Mouse (Mus musculus) G1E (cell line): ENCODE data around the gene Ccna1. TPM values are rescaled to one million over a fixed set of nuclear protein-coding genes. Genes with fewer than 3 reads are reported as not detected.

ENCODE experiments used
- ATAC-seq: 2 replicates; pipeline ENCODE4 v1.8.0; 2016; ENCODE audit warnings: mild to moderate bottlenecking; ENCODE audit not compliant: insufficient number of reproducible peaks, poor library complexity, low FRiP score, severe bottlenecking; ENCODE audit errors: extremely low read depth
- DNase-seq: peaks from one replicate; pipeline ENCODE4 v3.0.0; 2012; ENCODE audit warnings: low spot score
- H3K27me3 ChIP-seq: 2 replicates; pipeline ENCODE4 v1.6.1; 2012; ENCODE audit warnings: mild to moderate bottlenecking, low read length, inconsistent platforms; ENCODE audit not compliant: insufficient read depth
- H3K36me3 ChIP-seq: replicated peaks from 2 replicates; pipeline ENCODE3; 2012; ENCODE audit warnings: mild to moderate bottlenecking, inconsistent platforms
- H3K4me1 ChIP-seq: 2 replicates; pipeline ENCODE4 v1.6.1; 2012; ENCODE audit warnings: low read depth, low read length, inconsistent platforms, mixed read lengths; ENCODE audit not compliant: insufficient read depth
- H3K4me3 ChIP-seq: 2 replicates; pipeline ENCODE4 v1.5.1; 2012; ENCODE audit warnings: low read depth, mild to moderate bottlenecking, inconsistent platforms, low read length, moderate library complexity, mixed read lengths
- H3K9me3 ChIP-seq: replicated peaks from 2 replicates; pipeline ENCODE4 v1.6.1; 2012; ENCODE audit warnings: inconsistent platforms
- CTCF ChIP-seq: IDR thresholded peaks from 2 replicates; pipeline ENCODE4 v1.5.1; 2012; ENCODE audit warnings: low read depth, low read length, inconsistent platforms, mixed read lengths
- GATA1 ChIP-seq: IDR thresholded peaks from 2 replicates; pipeline ENCODE4 v1.6.1; 2012; ENCODE audit warnings: borderline replicate concordance, low read length, inconsistent platforms, mixed read lengths
- GATA2 ChIP-seq: IDR thresholded peaks from 2 replicates; pipeline ENCODE4 v1.6.1; 2012; ENCODE audit warnings: low read depth, low read length, inconsistent platforms, borderline replicate concordance
- POLR2AphosphoS5 ChIP-seq: IDR thresholded peaks from 2 replicates; pipeline ENCODE4 v1.6.1; 2012; ENCODE audit warnings: low read depth, low read length, inconsistent platforms; ENCODE audit not compliant: insufficient replicate concordance
- TAL1 ChIP-seq: conservative IDR thresholded peaks from 2 replicates; pipeline ENCODE4 v1.6.1; 2012; ENCODE audit warnings: low read depth, low read length, inconsistent platforms, mixed read lengths
- polyA plus RNA-seq: library from polyadenylated mRNA; stranded (reverse); fragments of >175 nt; gene quantifications from 2 replicates; pipeline ENCODE4 v1.2.3, GENCODE M21; 2012
- total RNA-seq, 2 experiments: library from RNA; stranded (forward) in 1 of 2; stranded (reverse) in 1 of 2; fragments of 200-1000 nt in 1 of 2; fragments of >200 nt in 1 of 2; fragmentation: Nextera tagmentation in 1 of 2; gene quantifications; 2 replicates each; pipeline ENCODE4 v1.2.3; 2014 to 2017

The Ccna1 gene
- total RNA-seq (2014; fragmentation: Nextera tagmentation) (not detected in 2 replicates), total RNA-seq (2017) (0.23 TPM in 1 of 2 replicates, not detected in the other), polyA plus RNA-seq (not detected in 2 replicates)

DNA sequence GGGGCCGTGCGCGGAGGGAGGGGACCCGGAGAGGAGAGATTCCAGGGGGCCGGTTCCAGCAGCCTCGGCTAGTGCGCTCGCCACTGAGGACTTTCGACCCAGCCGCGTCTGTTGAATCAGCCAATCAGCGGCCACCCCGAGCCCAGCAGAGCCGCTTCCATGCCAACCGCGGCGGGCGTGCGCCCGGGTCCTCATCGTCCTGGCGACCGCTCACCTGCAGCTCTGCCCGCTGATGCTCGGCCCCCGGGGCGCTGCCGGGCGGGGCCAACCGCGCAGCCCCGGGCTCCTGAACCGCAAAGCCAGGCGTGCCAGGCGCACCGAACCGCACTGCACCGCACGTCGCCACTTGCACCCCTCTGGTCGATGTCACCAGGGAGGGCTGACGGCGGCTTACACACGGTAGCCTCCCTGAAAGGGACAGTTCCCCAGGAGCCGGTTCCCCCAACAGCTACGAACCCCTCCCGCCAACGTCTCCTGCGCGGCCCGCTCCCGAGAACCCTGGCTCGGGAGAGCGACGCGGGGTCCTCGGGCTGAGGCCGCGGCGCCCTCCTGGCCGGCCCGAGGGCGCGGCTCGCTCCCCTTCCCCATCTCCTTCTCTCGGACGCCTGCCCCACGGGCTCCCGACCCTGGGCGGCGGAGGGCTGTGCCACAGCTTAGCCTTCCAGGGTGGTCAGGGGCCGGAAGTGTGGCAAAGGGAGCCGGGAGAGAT lies at the start of gene Ccna1:
Gene Ccna1 (minus strand): TSS at position 464 of the 709 bp plus-strand sequence.
- ATAC-seq, result no peak

DNA sequence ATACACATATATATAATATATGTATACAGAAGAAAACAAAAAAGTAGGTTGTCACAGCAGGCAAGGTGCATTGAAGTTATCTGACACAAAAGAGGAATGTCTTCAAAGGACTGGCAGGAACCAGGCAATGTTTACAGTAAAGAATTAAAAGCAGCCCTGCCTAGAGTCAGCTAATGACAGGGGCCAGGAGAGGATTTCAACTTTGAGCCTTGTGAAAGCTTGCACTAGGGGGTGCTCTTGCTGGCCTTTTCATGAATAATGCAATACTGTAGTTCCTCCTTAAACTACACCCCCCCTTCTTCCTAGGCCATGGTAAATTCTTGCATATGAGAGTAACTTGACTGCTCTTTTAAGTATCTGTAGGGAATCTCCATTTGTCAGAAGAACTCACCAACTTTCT lies 45.8 kb upstream of the Ccna1 start:
- DNase-seq (no peak), ATAC-seq (no peak)
- H3K36me3 ChIP-seq, result no peaks in the 10 kb centered on the region
- no peaks in the 10 kb centered on the region for H3K27me3 ChIP-seq
- no peak overlapping the region for H3K4me3 ChIP-seq
- TF ChIP-seq CTCF, result no peak
- TF ChIP-seq GATA1, result no peak
- no peak for TF ChIP-seq TAL1
- TF ChIP-seq GATA2, result no peak
- no peak for TF ChIP-seq POLR2AphosphoS5
- peaks cover 14% of the 10 kb centered on the region for H3K9me3 ChIP-seq
- no peaks in the 10 kb centered on the region for H3K4me1 ChIP-seq

More for the DNA sequence above, at the start of gene Ccna1:
- no peaks in the 10 kb centered on the region for H3K36me3 ChIP-seq
- peaks cover 25% of the 10 kb centered on the region for H3K9me3 ChIP-seq
- no peaks in the 10 kb centered on the region for H3K27me3 ChIP-seq
- no peak for DNase-seq
- TF ChIP-seq TAL1 (no peak), GATA2 (no peak), GATA1 (no peak), CTCF (no peak), POLR2AphosphoS5 (no peak)
- no peaks in the 10 kb centered on the region for H3K4me1 ChIP-seq
- H3K4me3 ChIP-seq, result no peak within 1 kb of the TSS; the same call in 1 of the 2 replicates

DNA sequence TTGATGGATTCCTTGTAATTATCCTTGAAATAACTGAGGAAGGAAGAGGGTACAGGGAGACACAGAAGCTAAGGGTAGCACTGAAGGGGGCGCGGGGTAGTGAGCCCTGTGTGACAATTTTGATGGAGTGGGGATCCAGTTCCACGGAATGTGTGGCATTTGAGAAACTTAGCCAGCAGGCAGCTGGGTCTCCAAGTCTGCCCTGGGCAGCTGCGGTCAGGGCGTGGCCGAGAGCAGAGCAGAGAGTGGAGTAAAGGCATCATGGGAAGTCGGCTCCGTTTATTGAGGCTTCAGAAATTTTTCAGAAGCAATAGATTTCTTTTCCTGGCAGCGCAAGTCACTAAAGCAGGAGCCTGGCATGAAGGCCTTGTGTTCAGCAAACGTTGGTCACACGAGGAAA lies 43.7 kb upstream of the Ccna1 start:
- H3K9me3 ChIP-seq, result peaks cover 5% of the 10 kb centered on the region
- H3K36me3 ChIP-seq, result no peaks in the 10 kb centered on the region
- ATAC-seq (no peak), DNase-seq (no peak)
- no peaks in the 10 kb centered on the region for H3K27me3 ChIP-seq
- H3K4me3 ChIP-seq, result no peak overlapping the region
- no peaks in the 10 kb centered on the region for H3K4me1 ChIP-seq
- TF ChIP-seq GATA2 (no peak), GATA1 (no peak), CTCF (no peak), TAL1 (no peak), POLR2AphosphoS5 (no peak)

DNA sequence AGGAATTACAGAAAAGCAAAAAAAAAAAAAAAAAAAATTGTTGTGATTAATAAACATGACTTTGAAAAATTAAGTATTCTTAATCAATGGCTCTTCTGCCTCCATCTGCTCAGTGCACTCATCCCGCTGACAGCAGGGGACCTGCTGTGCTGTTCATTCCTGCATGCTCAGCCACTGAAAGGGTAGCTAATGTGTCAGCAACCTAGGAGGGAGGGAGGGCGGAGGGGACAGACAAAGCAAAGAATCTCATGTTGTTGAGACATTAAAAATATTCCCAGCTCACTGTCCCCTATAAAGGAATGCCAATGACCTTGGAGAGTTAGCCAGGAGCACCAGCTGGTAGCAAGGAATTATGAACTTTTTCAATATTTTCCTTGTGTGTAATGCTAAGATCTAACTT lies 42.7 kb upstream of the Ccna1 start:
- TF ChIP-seq GATA2, result no peak
- no peak for TF ChIP-seq TAL1
- no peak for TF ChIP-seq POLR2AphosphoS5
- no peak for TF ChIP-seq GATA1
- TF ChIP-seq CTCF, result no peak
- Histone ChIP-seq H3K27me3 (no peaks in the 10 kb centered on the region), H3K36me3 (no peaks in the 10 kb centered on the region), H3K4me1 (no peaks in the 10 kb centered on the region), H3K4me3 (no peak overlapping the region), H3K9me3 (no peaks in the 10 kb centered on the region)
- ATAC-seq (no peak), DNase-seq (no peak)

DNA sequence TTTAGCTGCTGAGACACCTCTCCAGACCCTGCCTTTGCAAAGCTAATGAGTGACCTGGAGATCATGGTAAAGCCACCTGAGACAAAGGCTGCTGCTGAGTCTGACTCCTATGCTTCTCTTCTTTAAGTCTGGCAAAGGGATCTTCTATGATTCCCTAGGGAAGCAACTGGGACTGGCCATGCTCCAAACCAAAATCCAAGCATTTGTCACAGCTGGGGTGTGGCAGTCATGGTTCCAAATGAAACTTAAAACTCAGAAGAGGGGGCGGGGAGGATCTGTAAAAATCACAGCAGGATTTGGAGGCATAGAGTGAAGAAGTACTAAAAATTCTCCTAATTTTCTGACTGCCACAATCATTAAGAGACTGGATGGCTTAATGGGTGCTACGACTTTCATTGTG lies 41.9 kb upstream of the Ccna1 start:
- Histone ChIP-seq H3K4me3 (no peak overlapping the region), H3K4me1 (no peaks in the 10 kb centered on the region), H3K27me3 (no peaks in the 10 kb centered on the region), H3K9me3 (no peaks in the 10 kb centered on the region), H3K36me3 (no peaks in the 10 kb centered on the region)
- TF ChIP-seq TAL1, result no peak
- TF ChIP-seq GATA2, result no peak
- TF ChIP-seq CTCF, result no peak
- no peak for DNase-seq
- ATAC-seq, result no peak

DNA sequence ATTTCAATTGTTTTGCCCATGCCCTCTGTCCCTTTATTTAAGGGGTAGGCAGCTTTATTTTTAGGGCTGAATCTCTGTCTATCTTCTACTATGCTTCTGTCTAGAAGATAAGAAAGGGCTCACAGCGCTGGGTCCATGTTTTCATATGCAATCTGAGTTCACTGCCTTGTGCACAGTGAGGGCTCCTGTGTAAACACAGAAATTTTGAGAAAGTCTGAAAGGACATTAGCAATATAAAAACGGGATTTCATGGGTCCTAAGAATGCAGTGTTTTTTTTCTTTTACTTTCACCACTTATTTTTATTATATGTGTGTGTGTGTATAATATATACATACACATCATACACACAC lies 41.3 kb upstream of the Ccna1 start:
- no peak for ATAC-seq
- no peaks in the 10 kb centered on the region for H3K9me3 ChIP-seq
- TF ChIP-seq GATA1, result no peak
- TF ChIP-seq POLR2AphosphoS5, result no peak
- TF ChIP-seq TAL1, result no peak
- TF ChIP-seq CTCF, result no peak
- no peak for TF ChIP-seq GATA2
- DNase-seq, result no peak
- H3K27me3 ChIP-seq, result no peaks in the 10 kb centered on the region
- no peak overlapping the region for H3K4me3 ChIP-seq
- H3K4me1 ChIP-seq, result no peaks in the 10 kb centered on the region
- H3K36me3 ChIP-seq, result no peaks in the 10 kb centered on the region
